Mouse (Mus musculus) liver, postnatal 0 days (tissue): ENCODE measurements around the gene Ostf1. TPM values are rescaled to one million over a fixed set of nuclear protein-coding genes. Genes with fewer than 3 reads are reported as not detected.

Experiments
- ATAC-seq: fragments of 200-750 bp; cut with Nextera tagmentation; 2 replicates; pipeline ENCODE4 v1.8.0; 2017; ENCODE audit warnings: mild to moderate bottlenecking, moderate library complexity
- DNase-seq: peaks from one replicate; pipeline ENCODE4 v3.0.0-alpha.2; 2016
- H3K27ac ChIP-seq: fragments of 300-500 bp; sonication (generic); 2 replicates; pipeline ENCODE4 v1.5.1; 2014; ENCODE audit warnings: antibody characterized with exemption, moderate library complexity, mild to moderate bottlenecking, low read depth
- H3K27me3 ChIP-seq: fragments of 300-500 bp; sonication (generic); 2 replicates; pipeline ENCODE4 v1.6.1; 2014; ENCODE audit warnings: low read length, control low read depth, mixed read lengths; ENCODE audit not compliant: insufficient read depth
- H3K36me3 ChIP-seq: fragments of 300-500 bp; sonication (generic); replicated peaks from 2 replicates; pipeline ENCODE4 v1.6.1; 2014; ENCODE audit warnings: mild to moderate bottlenecking, control low read depth, low read length, moderate library complexity, mixed read lengths; ENCODE audit not compliant: insufficient read depth
- H3K4me1 ChIP-seq: fragments of 300-500 bp; sonication (generic); 2 replicates; pipeline ENCODE4 v1.6.1; 2014; ENCODE audit warnings: antibody characterized with exemption, mild to moderate bottlenecking, control low read depth; ENCODE audit not compliant: insufficient read depth
- H3K4me2 ChIP-seq: fragments of 300-500 bp; sonication (generic); 2 replicates; pipeline ENCODE4 v1.6.1; 2014; ENCODE audit warnings: low read depth, mild to moderate bottlenecking, low read length, moderate library complexity, mixed read lengths
- H3K4me3 ChIP-seq: fragments of 300-500 bp; sonication (generic); 2 replicates; pipeline ENCODE4 v1.5.1; 2014; ENCODE audit warnings: low read depth, low read length
- H3K9ac ChIP-seq: fragments of 300-500 bp; sonication (generic); replicated peaks from 2 replicates; pipeline ENCODE4 v1.6.1; 2014; ENCODE audit warnings: mild to moderate bottlenecking, moderate library complexity
- H3K9me3 ChIP-seq: fragments of 300-500 bp; sonication (generic); 2 replicates; pipeline ENCODE4 v1.6.1; 2016; ENCODE audit warnings: mild to moderate bottlenecking, control low read depth, low read length, mixed read lengths
- CTCF ChIP-seq: sonication (generic); IDR thresholded peaks from 2 replicates; pipeline ENCODE4 v1.5.1; 2016; ENCODE audit warnings: antibody characterized with exemption, low read depth
- EP300 ChIP-seq: IDR thresholded peaks from 2 replicates; pipeline ENCODE4 v1.6.1; 2016; ENCODE audit warnings: antibody characterized with exemption, low read depth, mild to moderate bottlenecking
- WGBS: fragments of 180-500 bp; shearing (Covaris S2); extraction: QIAGEN DNeasy Blood & Tissue Kit; methylation state at CpG from one replicate; pipeline ENCODE4 v1.1.7; 2014; ENCODE audit not compliant: insufficient replicate concordance; 5-methylcytosine and 5-hydroxymethylcytosine counted together
- polyA plus RNA-seq: library from polyadenylated mRNA; unstranded; fragments of >200 nt; fragmentation: Nextera tagmentation; extraction: Ambion mirVana; gene quantifications from 2 replicates; pipeline ENCODE4 v1.2.1, GENCODE M21; 2015

Ostf1 gene
- polyA plus RNA-seq, 1 experiment from 2014 or later = 93.7 TPM

- Histone ChIP-seq H3K36me3 (no peaks in the 10 kb centered on the region), H3K4me1 (peaks cover 40% of the 10 kb centered on the region), H3K9me3 (no peaks in the 10 kb centered on the region), H3K27ac (peak overlapping the region; percentile 63), H3K27me3 (no peaks in the 10 kb centered on the region), H3K9ac (no peak overlapping the region), H3K4me3 (no peak overlapping the region), H3K4me2 (peak overlapping the region; percentile 29)
- DNase-seq (no peak), ATAC-seq (peak; percentile 18; the same call in 1 of the 2 replicates)
- TF ChIP-seq EP300 = no peak
- no peak for TF ChIP-seq CTCF
- WGBS = 45% methylated on average over 9 of the region's 9 CpGs
Observed at GRCm38 (mm10) chr19:18615680-18616240, 15.9 kb downstream of the Ostf1 start.

- H3K9ac ChIP-seq = no peak overlapping the region
- no peak overlapping the region for H3K4me3 ChIP-seq
- H3K4me2 ChIP-seq = no peak overlapping the region
- H3K36me3 ChIP-seq = no peaks in the 10 kb centered on the region
- no peaks in the 10 kb centered on the region for H3K9me3 ChIP-seq
- no peaks in the 10 kb centered on the region for H3K27me3 ChIP-seq
- no peak overlapping the region for H3K27ac ChIP-seq
- ATAC-seq (no peak), DNase-seq (no peak)
- TF ChIP-seq EP300 (no peak), CTCF (no peak)
- peaks cover 30% of the 10 kb centered on the region for H3K4me1 ChIP-seq
- 58% methylated on average over 7 of the region's 7 CpGs for WGBS
Observed at GRCm38 (mm10) chr19:18614337-18614736, 17.3 kb downstream of the Ostf1 start.

DNA sequence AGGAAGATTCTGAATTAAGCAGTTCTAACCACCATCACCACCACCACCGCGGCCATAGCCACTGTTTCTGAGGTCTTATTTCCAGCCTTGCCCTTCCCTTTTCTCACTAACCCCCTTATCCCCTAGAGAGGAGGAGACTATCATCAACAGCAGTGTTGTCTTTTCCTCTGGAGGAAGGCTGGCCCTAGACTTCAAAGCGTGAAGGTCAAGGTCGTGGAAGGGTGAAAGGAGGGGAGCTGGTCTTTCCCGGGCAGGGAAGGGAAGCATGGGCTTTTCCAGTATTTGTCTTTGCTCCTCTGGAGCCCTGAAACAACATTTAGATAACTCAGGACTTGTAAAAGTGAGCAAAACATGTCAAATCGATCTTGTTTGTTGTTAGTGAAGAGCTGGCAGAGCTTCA lies 22.6 kb downstream of the Ostf1 start:
- Histone ChIP-seq H3K27ac (peak overlapping the region; percentile 56; the same call in 1 of the 2 replicates), H3K4me3 (no peak overlapping the region), H3K9me3 (no peaks in the 10 kb centered on the region), H3K27me3 (no peaks in the 10 kb centered on the region), H3K4me2 (no peak overlapping the region), H3K36me3 (no peaks in the 10 kb centered on the region; the same call in 1 of the 2 replicates), H3K9ac (no peak overlapping the region), H3K4me1 (peaks cover 9% of the 10 kb centered on the region)
- no peak for TF ChIP-seq EP300
- no peak for TF ChIP-seq CTCF
- no peak for ATAC-seq
- WGBS = 51% methylated on average over 6 of the region's 6 CpGs
- no peak for DNase-seq

GRCm38 (mm10) chr19:18607907-18608306 lies 23.7 kb downstream of the Ostf1 start:
- Histone ChIP-seq H3K4me2 (no peak overlapping the region), H3K27me3 (no peaks in the 10 kb centered on the region), H3K4me3 (no peak overlapping the region), H3K9me3 (no peaks in the 10 kb centered on the region), H3K9ac (no peak overlapping the region), H3K4me1 (peaks cover 15% of the 10 kb centered on the region), H3K36me3 (peaks cover under 1% of the 10 kb centered on the region), H3K27ac (no peak overlapping the region)
- DNase-seq (no peak), ATAC-seq (no peak)
- 54% methylated on average over 7 of the region's 7 CpGs for WGBS
- no peak for TF ChIP-seq CTCF
- TF ChIP-seq EP300 = no peak

DNA sequence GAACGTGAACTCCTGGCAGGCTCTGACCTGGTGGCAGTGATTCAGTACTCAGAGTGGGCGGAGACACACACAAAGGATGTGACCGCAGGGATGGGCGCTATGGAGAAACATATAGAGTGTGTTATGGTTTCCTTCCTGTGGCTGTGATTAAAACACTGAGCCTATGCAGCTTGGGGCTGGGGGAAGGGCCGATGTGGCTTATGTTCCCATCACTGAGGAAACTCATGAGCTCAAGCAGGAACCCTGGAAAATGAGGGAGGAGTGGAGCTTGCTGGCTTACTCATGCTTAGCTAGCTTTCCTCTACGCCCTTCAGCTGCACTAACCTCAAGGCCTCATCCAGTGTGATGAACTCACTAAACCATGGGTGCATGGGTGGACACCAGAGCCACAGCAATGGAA lies 28.6 kb downstream of the Ostf1 start:
- peak; percentile 65 for ATAC-seq
- TF ChIP-seq CTCF (no peak), EP300 (no peak)
- 67% methylated on average over 6 of the region's 6 CpGs for WGBS

DNA sequence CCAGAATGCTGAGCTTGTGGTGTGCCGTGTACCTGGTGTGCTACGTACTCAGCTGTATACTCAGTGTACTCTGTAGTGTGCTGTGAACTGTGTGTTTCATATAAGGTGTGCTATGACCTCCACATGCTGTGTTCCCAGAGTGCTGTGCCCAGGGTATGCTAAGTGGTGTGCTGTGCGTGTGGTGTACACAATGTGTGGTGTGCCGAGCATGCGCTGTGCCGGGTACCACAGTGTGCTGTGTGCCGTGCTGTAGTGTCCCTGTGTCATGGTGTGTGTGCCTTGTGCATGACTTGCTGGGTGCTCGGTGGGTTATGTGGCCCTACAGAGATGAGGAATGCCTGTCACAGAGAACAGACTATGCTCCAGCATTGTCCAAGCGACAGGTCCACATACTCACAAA lies 31.0 kb downstream of the Ostf1 start:
- Histone ChIP-seq H3K4me2 (no peak overlapping the region), H3K9ac (no peak overlapping the region), H3K27ac (no peak overlapping the region), H3K9me3 (no peaks in the 10 kb centered on the region), H3K36me3 (peaks cover 12% of the 10 kb centered on the region), H3K4me1 (peaks cover 6% of the 10 kb centered on the region; the same call in 1 of the 2 replicates), H3K4me3 (no peak overlapping the region), H3K27me3 (no peaks in the 10 kb centered on the region)
- TF ChIP-seq CTCF (no peak), EP300 (no peak)
- DNase-seq (no peak), ATAC-seq (no peak)
- WGBS = 87% methylated on average over 9 of the region's 9 CpGs

More for the DNA sequence above, 28.6 kb downstream of the Ostf1 start:
- DNase-seq = peak; percentile 36
- Histone ChIP-seq H3K36me3 (peaks cover 12% of the 10 kb centered on the region), H3K9me3 (no peaks in the 10 kb centered on the region), H3K9ac (no peak overlapping the region), H3K27me3 (no peaks in the 10 kb centered on the region), H3K4me2 (no peak overlapping the region), H3K4me3 (no peak overlapping the region), H3K27ac (no peak overlapping the region), H3K4me1 (peaks cover 6% of the 10 kb centered on the region; the same call in 1 of the 2 replicates)
